Mouse (Mus musculus) frontal cortex, postnatal 25 days (tissue): ENCODE measurements at regions not wholly inside any gene's neighbourhood (a gene's known extent, or its start where the extent isn't known, plus 50 kb on each side); places are given as distances from the start of the nearest gene placed in this dataset.
"Not testable (repeated sequence)": the region's sequence is repeated elsewhere in the genome, so short reads cannot be mapped to it uniquely, and the experiment has no call there.

Experiments
- DNase-seq, 2 experiments: peaks; one replicate each; pipeline ENCODE4 v3.0.0; 2022; ENCODE audit warnings: low spot score in 2 of 2

GRCm38 (mm10) chr1:4570730-4571129 is 237.0 kb upstream of the Gm37988 start:
- DNase-seq = no peak

GRCm38 (mm10) chr1:4571299-4572202 is 236.1 kb upstream of the Gm37988 start:
- DNase-seq = peak; percentile 24 to 29

DNA sequence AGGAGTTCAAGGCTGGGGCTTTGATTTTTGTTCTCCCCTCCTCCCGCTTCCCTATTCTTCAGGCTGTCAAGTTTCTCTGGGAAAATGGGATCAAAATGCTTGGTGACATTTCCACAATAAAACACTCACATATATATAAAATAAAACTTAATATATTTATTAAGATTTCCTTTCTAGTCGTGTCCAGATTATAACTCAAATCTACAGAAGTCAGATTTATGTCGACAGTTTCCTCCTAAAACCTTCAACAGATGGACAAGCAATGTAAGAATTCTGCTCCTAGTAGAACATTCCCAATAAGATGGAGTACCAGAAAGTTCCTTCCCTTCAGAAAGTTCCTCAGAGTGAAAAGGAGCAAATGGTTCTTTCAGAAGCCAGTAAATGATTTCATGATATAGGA is 235.4 kb upstream of the Gm37988 start:
- DNase-seq = no peak

DNA sequence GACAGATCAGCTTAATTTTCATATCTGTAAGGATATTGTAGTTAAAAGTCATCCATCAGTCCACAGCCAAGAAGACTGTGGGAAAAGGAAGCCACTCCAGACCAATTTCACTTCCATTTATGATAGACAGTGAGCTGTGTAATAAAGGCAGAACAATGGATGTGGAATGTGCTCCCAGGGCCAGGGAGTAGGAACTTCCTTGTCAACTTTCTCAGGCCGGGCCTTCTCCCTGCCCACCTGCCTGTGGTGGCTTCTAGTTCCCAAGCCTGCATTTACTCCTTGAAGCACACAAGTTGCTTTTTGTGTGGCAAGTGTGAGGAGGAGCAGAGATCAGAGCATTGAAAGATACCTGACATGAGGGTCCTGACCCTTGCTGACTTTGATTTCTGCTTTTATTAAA is 233.6 kb upstream of the Gm37988 start:
- DNase-seq = no peak

- no peak for DNase-seq
Observed at GRCm38 (mm10) chr1:4576957-4577356, 230.7 kb upstream of the Gm37988 start.

GRCm38 (mm10) chr1:4582534-4582933 is 225.2 kb upstream of the Gm37988 start:
- DNase-seq = no peak

GRCm38 (mm10) chr1:4597856-4598255 is 209.8 kb upstream of the Gm37988 start:
- no peak for DNase-seq

- DNase-seq = no peak
Observed at GRCm38 (mm10) chr1:4598425-4598824, 209.3 kb upstream of the Gm37988 start.

GRCm38 (mm10) chr1:4602386-4602785 is 205.3 kb upstream of the Gm37988 start:
- no peak for DNase-seq

DNA sequence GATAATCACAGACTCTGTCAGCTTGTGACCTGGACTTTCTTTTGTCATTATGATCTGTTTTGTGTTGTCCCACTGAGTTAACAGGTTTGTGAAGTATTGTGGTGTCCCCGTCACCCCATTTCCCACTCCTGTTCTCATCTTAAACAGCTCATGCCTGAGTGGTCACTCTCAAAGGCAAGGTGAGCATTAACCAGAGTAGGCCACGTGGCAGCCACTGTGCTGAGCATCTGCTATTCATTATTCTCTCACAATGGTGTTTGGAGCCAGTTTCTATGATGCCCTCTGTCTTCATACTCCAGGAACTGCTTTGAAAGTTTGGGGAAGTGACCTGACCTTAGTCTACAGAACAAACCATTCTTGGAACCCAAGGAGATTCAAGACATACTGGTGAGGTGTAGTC is 198.9 kb upstream of the Gm37988 start:
- no peak for DNase-seq

DNA sequence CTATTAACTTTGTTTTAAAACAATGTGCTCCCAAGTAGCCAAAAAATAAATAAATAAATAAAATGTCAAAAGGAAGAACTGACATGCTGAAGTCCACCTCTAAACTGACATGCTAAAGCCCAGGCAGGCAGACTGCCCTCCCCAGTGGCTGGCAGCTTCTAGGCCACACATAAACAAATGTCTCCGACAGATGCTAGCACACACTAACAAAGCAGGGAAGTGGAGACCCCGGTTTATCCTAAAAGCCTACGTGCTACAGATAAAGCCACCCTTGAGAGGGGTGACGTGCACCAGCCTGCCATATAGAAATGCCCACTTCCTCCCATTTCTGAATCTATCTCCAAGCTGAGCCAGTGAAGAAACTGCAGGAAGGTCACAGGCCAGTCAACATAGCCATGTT is 194.4 kb upstream of the Gm37988 start:
- no peak for DNase-seq

- no peak for DNase-seq
Observed at GRCm38 (mm10) chr1:4615286-4615685, 192.4 kb upstream of the Gm37988 start.

GRCm38 (mm10) chr1:4617479-4617878 is 190.2 kb upstream of the Gm37988 start:
- DNase-seq = no peak

GRCm38 (mm10) chr1:4622408-4622807 is 185.3 kb upstream of the Gm37988 start:
- no peak for DNase-seq

DNA sequence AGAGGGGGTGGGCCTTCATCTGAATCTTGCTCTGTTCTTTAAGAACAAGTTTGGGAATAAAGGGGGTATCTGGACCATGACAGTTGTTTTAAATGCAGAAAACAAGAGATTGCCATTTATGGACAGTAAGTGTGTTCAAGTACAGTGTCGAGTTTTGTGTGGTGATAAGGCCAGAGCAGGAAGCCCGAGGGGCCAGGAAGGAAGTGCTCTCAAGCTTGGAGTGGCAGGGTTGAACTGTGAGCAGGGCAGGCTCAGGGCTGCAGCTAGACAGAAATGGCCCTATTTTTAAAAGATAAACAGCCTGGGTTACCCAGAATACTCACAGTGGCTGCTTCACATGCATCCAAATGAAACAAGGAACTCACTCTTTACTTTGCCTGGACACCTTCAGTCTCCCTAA is 184.4 kb upstream of the Gm37988 start:
- no peak for DNase-seq

DNA sequence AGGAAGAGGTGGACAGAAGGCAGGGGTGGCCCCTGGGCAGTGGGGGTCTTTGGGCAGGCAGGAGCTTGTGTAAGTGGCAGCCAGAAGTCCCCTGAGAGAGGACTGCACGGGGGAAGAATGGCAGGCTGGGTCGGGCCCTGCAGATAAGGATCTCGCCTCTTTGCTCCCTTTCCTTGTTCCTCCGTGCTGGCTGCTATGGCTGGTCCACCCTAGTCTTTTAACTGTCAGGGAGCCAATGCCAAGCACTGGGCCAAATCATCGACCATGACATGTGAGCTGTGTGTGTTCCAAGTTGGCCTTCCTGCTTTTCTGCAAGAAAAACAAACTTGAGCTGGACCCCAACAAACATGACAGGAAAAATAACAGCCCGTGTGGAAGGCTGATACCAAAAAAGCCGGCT is 153.8 kb upstream of the Gm37988 start:
- no peak for DNase-seq

GRCm38 (mm10) chr1:4655252-4655651 is 152.4 kb upstream of the Gm37988 start:
- DNase-seq = no peak

- DNase-seq = no peak
Observed at GRCm38 (mm10) chr1:4656883-4657282, 150.8 kb upstream of the Gm37988 start.

DNA sequence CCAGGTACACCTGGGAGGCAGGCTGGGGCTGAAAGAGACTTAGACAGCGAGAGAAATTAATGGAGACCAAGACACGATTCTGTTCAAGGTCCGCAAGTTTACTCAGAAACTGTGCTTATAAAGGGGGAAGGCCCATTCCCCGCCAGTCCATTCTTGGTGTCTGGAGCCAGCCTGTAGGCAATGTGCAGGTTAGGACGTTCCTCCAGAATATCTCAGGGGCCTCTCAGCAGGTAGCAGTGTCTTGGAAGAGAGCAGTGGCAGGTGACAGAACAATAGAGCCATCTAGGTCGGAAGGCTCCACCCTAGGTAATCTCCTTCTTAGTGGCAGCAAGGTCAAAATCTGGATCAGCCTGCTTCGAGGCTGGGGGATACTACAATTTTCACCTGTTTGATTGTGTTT is 147.6 kb upstream of the Gm37988 start:
- not testable (repeated sequence) for DNase-seq

- not testable (repeated sequence) for DNase-seq
Observed at GRCm38 (mm10) chr1:4660616-4661015, 147.1 kb upstream of the Gm37988 start.

DNA sequence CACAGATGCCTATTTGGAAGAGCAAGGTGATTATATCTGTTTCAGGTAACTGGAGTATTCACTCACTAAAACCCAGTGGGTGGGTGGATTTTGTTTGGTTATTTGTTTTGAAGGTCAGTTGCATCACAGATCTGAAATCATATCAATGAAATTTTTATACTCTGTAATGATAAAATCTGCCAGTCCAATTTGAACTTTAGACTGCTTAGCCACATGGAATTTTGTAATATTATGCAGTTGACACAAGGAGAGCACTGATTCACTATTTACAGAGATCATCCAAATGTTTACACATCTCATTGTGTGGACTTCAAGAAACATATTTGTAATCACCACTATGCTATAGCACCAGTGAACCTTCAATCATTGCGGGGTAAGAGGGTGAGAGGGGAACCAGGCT is 145.9 kb upstream of the Gm37988 start:
- DNase-seq = no peak

DNA sequence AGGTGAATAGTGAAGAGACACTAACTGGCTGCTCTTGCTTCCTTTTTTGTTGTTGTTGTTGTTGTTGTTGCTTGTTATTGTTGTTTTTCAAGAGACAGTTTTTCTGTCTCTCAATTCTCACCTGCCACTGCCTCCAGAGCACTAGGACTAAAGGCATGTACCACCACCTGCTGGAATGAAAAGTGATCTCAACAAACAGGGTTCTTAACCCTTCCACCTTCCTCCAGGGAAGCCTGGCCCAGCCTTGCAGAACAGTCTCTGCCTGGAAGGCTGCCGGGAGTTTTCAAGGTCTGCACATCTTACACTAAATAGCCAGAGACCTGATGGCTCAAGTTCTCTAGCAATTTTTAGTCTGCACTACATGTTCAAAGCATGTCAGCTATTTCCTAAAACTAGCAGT is 138.0 kb upstream of the Gm37988 start:
- DNase-seq = no peak

DNA sequence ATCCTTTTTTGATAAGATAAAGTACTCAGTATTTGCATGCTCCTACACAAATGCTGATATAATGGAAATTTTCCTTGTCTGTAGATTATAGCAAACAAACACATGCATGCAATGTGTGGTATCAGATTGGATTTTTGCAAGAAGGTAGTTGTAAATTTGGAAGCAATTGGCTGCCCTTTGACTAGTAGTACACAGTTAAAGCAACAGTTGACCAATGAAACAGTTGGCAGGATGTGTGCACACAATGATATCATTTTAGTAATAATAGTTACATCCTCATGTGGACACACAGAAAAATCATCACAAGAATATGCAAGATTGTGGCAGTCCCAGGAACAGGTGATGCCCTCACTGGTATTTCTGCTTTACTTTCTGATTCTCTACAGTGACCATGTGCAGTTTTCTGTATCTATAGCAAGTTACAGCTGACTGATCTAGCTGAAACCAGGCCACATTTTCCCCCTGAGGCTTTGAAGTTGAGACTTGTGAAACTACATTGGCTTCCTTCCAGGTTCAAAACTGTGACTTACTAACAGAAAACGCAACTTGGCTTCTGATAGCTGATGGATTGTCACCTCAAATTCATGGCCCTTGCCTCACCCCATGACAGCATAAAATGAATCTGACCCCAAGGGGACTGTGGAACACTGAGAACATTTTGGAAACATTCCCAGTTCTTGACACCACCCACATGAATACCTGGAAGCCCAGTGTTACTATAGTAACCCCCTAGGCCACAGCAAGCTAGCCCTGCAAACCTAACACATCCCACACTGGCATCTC is 136.3 kb upstream of the Gm37988 start:
- DNase-seq = no peak
